Mouse (Mus musculus) small intestine, adult 2 months (tissue): Measurements from ENCODE around the gene Wdr59.

Experiments
- CTCF ChIP-seq: fragments of 200-500 bp; IDR thresholded peaks from 2 replicates; pipeline ENCODE4 v1.5.1; 2012; ENCODE audit warnings: low read depth, mild to moderate bottlenecking, control low read depth, inconsistent platforms, low read length, moderate library complexity, mixed read lengths; ENCODE audit not compliant: insufficient replicate concordance, insufficient read length; ENCODE audit errors: extremely low read depth
- POLR2A ChIP-seq: fragments of 200-500 bp; IDR thresholded peaks from 2 replicates; pipeline ENCODE4 v1.6.1; 2012; ENCODE audit warnings: low read depth, mild to moderate bottlenecking, control low read depth, inconsistent platforms, low read length, moderate library complexity

GRCm38 (mm10) chr8:111531621-111532020 is 9.7 kb upstream of the Wdr59 start:
- no peak for TF ChIP-seq CTCF
- no peak for TF ChIP-seq POLR2A
